Mouse (Mus musculus) mature B cell (primary cell): ENCODE results near the gene Fam241b.
"Not testable (repeated sequence)": the region's sequence is repeated elsewhere in the genome, so short reads cannot be mapped to it uniquely, and the experiment has no call there.

Experiments
- in situ Hi-C: fragments of 300-500 bp; cut with MboI; formaldehyde crosslinking; loops from 2 replicates; pipeline ENCODE4 v1.14.3; 2019

The Fam241b gene

DNA sequence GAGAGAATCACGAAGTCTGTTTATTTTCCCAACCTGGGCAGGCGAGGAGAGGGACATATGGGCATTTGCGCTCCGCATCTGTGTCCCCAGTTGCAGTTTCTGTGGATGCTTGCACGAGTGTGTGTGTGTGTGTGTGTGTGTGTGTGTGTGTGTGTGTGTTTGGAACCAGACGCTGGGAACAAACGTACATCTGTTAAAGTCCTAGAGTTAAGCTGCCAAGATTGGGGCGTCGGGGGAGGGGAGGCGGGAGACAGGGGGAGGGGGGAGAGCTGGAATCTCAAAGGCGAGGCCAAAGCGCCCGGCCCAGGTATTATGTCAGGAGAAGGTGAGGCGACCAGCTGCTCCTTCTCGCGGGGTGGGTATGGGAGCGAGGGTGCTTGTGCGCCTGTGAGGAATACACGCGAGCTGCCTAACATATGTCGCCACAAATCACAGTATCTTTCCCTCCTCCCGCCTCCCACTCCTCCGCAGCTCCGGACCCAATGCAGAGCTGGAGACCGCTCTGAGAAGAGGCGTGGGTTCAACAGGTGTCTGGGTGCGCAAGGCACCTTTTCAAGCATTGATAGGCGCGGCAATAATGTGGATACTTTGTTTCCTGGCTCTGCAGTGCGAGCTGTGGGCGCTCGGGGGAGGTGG, 15.3 kb downstream of the Fam241b start:
- in situ Hi-C loops = no loop called here

DNA sequence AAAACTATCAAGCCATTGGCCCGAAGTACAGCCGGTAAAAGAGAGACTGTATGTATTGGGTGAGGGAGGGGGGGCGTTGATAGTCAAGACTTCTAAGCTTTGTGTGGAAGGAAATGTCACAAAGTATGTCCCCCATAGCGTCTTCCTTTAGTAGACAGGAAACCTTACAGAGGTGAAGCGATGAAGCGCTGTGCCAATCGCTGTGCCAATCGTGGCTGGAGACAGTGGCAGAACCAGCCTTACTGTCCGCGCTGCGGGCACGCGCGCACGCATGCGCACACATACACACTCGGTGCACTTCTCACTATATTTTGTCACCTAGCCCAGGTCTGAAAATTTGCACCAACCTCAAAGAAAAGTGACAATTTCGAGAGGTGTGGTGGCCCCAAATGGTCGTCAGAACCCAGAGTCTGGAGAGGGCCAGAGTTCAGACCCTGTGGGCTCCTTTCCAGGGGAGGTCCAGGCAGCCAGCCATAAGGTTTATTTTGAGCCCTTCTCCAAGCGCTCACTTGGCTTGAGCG, 15.9 kb downstream of the Fam241b start:
- in situ Hi-C loops = no loop called here

DNA sequence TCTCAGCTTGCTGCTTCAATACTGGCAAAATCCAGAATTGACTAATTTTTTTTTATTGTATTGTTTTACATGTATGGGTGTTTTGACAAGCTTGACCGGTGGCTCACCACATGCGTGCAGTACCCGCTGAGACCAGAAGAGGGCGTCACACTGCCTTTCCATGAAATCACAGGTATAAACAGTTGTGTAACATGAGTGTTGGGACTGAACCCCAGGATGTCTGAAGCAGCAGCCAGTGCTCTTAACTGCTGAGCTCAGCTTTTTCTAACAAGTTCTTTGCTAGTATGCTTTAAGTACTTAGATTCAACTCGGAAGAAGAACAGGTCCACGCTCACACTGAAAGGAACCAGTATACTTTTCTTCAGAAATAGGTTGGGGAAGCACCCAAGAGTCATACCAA, 16.6 kb downstream of the Fam241b start:
- in situ Hi-C loops = no loop called here

DNA sequence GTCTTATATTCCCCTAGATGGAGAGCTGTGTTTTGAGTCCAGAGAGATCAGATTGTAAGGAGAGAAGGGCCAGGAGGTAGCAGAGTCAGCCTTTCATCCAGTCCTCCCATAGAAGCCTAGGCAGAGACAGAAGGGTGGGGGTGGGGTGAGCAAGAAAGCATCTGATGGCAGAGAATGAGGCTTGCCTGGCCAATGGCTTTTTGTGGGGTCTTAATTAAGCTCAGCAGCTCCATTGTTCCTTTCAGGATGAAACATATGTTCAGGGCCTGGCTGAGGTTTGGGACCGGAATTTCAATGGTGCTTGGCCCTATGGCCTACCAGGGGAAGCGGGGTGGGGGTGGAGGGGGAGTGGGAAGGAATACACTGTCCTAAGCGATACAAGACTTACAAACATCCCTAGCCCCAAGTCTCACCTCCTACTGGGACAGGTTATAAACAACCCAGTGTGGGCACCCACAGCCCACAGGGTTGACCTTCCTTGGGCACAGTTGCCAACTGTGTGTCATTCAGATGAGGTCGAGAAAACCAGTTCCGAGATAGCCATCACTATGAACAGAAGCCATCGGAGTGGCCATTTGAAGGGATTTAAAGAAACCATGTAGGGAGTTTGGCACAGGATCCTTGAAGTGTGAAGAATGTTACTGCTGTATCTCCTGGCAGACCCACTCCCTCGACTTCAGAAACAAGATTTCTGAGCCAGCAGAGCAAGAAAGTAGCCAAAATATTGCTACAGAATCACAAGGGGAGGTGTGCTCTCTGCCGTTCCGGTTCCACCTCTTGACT, 29.7 kb downstream of the Fam241b start:
- in situ Hi-C loops = no loop called here

DNA sequence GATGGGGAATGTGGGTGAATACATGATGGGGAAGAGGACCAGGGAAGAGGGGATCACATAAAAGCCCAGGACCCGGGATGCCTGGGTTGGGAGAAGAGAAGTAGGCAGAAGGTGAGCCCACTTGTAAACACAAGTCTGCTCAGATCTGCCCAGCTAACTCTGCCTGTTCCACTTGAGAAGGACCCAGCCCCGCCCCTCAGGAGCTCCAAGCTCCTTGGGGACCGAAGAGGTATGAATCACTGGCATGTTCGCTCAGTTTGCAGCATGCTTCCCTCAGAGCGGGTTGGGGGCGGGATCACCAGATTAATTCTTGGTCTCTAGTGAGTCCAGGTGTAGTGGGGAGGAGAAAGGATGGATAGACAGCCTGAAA, 32.5 kb downstream of the Fam241b start:
- in situ Hi-C loops = no loop called here

DNA sequence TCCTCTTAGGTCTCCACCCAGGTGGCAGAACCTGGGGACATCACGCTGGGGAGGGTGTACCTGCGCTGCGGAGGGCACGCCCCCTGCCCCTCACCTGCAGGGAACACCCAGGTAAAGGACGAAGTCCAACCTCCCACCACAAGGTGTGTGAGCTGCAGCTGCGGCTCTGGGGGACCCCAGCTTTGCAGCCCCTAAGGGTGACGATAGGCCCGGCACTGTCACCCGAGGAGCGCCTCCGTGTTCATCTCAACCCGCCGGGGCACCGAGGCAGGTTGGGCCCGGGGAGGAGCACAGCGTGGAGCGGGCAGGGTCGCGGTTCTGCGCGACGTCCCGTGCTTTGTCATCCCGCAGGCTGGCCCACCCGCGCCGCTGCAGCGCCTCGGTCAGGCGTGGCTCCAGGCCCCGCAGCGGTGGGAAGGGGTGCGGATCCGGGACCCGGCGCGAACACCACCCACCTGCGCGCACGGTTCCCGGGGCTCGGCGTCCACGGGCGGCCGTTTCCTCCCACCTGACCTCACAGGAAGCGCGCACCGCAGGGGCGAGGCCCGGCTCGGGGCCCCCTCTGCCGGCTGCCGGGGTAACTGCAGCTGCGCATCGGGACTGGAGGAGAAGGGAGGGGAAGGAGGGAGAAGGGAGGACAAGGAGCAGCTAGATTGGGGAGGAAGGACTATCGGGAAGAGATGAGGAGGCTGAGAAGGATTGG, 33.1 kb downstream of the Fam241b start:
- in situ Hi-C loops = no loop called here

DNA sequence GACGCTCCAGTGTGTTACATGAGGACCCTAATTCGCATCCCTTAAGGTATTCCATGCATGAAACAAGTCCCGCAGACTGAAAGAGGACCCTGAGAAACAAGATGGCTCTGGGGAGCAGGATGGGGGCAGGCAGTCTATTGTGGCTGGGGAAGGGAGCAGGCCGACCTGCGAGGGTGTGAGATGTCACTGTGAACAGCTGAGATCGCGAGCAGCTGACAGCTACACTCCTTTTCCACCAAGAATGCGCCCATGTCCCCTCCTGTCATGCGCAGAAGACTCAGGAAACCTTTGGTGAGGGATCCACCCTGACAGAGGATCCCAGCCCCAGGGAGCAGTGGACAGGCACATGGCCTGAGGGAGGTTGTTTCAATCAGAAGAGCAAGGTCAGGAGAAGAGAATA, 36.7 kb downstream of the Fam241b start:
- in situ Hi-C loops = no loop called here

DNA sequence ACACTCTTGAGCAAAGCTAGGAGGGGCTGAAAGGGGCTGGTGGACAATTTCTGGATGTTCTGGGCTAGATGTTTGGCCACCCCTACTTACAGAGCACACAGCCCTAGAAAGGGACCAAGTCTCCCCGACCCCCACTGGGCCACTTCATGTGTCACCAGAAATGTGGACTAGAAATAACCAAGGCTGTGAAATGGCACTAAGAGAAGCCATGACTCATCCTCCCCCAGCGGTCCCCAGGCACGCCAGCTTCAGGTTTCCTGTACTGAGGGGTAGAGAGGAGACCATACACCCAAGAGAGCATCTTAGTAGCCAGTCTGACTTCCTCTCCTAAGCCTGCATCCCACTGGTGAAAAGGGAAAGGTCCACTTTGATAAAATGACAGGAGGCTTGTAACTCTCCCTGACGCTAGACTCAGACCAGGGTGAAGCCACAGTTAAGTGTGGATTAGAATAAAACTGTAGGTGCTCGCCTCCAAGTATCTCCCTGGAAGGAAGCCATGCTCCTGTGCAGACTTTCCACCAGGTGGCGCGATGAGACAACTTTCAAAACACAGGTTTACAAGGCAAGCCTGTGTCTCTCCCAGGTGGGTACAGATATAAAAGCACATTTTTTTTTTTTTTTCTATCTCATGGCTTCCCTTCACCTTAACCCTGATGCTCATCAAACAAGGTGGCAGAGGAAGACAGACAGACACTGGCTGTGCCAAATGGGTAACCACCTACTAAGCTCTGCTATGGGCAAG, 38.7 kb downstream of the Fam241b start:
- in situ Hi-C loops = no loop called here

DNA sequence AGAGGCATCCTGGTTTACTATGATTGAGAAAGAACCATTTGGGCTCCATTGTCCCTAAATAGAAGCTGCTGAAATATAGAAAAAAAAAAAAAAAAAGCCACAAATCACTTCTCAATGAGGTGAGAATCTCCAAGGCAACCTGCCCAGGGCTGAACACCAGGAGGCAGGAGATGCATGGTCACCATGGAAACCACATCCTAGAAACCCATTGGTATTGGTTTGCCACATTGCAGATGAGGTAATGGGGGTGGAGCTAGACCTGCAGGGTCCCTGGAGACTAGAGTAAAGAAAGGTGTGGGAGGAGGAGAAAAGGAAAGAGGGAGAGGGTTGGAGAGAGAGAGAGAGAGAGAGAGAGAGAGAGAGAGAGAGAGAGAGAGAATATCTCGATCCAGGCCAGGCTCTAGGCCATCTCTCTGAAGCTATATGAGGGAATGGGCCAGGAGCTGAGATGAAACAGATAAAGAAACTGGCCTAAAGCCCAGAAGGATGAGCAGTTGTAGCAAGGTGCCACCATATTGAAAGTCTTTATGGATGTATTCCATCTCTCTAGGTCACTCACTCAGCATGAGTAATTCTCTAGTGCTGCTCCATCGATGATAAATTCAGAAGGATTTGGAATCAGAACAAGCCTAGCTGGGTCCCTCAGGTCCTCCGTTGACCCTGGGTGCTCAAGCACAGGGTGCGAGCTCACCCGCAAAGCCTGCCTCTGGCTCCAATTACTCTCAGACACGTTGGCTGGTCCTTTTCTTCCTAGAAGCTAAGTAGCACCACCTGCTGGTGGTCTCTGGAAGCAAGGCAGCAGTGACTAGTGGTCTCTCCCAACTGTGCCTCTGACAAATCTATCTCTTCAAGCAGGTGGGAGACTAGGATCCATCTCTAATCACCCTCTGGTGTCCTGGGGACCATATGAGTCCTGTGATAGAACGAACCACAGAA, 41.9 kb downstream of the Fam241b start:
- in situ Hi-C loops = no loop called here

DNA sequence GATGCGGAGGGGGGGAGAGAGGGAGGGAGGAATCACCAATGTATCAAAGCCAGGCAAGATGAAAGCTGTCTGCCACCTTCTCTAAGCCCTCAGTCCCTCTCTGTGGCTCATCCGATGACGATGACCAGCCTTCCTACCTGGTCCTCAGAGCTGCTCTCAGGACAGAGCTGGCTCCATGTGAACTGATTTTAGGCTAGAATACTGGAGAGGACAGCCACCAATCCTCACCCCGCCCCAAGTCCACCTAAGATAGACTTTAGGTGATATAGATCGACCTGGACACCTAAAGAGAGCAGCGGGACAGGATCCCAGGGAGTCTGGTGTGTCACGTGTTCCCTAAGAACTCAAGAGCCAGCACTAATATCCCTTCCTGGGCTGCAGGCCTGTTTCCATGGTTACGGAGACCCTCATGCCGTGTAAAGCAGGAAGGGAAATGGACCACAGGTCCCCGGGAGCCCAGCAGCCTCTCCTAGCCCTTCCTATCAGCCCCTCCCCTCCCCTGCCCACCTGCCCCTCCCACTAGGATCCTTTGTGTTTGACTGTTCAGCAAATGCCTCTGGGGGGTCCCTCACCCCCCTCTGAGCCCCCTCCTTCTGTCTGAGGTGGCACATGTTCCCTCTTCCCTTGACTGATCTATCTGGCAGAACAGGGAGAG, 43.8 kb downstream of the Fam241b start:
- in situ Hi-C loops = no loop called here

DNA sequence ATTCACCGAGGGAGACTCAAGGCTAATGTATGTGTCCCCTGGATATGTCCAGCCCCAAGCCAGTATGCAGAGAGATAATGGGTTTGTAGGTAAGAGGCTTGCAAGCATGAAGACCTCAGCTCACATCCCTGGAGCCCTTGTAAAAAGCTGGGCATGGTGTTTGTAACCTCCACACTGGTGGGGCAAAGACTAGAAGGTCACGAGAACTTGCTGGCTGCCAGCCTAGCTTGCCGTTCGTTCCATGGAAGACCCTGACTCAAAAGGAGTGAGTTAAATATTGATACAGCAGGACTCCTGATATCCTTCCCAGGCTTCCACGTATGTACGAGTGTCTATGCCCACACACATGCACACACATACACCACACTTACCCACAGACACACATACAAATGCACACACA, 49.3 kb downstream of the Fam241b start:
- in situ Hi-C loops = no loop called here

DNA sequence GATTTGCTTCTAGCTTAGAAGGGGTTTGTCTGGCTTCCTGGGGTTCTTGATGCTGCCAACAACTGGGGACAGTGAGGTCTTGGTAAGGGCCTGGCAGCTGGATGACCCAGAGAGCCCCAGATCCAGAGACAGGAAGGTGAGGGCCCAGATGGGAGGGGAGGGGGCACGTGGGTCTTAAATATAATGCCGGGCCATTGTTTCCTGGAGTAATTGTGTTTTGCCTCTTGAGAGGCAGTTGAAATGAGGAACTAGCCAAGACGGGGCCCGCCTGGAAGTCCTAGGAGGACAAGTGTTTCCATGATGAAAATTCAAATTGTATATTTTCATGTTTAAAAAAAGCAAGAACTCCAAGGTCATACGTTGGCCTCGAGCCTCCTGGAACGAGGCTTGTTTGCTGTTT, 49.8 kb downstream of the Fam241b start:
- in situ Hi-C loops = no loop called here

DNA sequence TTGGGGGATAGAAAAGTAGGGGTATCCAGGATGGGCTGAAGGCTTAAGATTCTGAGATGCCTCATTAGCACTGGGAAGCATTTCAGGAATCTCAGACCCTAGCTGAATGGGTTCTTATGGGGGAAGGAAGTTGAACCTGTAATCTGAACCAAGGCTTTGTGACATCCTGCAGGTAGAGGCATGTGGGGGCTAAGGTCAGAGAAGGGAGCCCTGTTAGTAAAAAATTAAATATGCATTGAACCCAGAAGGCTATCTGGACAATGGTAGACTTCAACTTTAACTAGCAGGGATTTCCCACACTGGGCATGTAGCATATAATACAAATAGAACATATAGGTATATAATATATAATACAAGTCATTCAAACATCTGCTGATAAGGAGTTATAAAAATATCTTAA, 54.2 kb downstream of the Fam241b start:
- in situ Hi-C loops = no loop called here

DNA sequence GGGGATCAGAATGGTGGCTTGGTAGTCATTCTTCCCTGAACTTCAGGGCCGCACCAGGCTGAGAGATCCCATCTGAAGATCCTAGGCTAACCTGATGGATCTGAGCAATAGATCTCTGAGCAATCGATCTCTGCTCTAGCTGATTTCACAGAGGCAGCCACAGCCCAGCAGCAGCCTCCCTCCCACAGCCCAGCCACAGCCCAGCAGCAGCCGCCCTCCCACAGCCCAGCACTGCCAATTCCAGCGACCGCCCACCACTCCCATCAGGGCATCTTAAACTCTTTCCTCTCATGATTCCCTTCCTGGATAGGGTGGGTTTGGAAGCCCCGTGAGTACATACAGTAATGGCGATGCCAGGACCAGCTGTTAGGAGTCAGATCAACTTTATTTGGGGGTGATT, 54.6 kb downstream of the Fam241b start:
- in situ Hi-C loops = no loop called here

DNA sequence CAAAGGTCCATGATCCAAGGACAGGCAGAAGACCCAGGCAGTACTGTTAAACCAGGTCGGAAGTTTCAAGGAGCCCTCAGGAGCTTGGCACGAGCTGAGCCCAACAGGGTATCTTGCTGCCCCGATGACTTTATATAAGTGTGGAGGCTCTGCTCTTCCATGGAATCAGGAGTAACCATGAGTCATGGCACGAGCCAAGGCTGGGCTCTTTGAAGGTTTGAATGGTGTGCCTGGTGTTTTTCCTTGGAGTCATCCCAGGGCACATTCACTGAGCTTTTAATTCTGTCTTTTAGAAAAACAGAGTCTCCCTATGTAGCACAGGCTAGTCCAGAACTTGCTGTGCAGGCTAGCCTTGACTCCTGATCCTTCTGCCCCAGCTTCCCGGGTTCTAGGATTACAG, 55.3 kb downstream of the Fam241b start:
- in situ Hi-C loops = no loop called here

DNA sequence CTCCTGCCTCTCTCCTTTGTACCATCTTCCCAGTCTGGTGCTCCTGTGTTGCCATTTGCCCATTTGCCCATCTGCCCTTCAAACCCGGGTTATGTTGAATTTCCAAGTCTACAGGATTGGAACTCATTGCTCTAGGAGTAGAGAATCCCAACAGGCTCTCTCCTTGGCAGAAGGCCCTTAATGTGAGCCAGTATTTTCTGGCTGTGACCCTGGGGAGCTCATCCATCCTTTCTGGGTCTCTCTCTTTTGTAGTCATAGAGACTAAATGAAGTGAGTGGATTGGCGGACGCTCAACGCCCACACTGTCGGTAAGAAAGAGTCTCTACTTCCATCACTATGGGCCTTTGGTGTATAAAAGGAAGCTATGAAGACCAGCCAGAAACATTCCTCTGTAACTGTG, 56.9 kb downstream of the Fam241b start:
- in situ Hi-C loops = no loop called here

DNA sequence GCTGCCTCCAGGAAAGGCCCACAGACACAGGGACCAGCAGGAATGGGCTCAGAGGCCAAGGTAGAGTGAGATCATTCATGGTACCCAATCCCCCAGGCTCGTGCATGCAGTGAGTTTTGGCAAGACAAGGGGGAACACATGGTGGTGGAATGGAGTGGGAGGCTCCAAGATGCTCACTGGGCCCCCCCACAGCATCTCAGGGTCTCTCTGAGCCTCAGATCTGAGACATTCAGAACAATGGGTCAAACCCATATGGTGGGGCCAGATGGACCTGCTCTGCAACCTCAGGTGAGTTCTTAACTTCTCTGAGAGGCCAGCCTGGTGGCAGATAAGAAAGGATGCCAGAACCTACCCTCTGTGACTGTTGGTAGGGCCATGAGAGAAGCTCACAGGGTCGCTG, 57.7 kb downstream of the Fam241b start:
- in situ Hi-C loops = no loop called here

DNA sequence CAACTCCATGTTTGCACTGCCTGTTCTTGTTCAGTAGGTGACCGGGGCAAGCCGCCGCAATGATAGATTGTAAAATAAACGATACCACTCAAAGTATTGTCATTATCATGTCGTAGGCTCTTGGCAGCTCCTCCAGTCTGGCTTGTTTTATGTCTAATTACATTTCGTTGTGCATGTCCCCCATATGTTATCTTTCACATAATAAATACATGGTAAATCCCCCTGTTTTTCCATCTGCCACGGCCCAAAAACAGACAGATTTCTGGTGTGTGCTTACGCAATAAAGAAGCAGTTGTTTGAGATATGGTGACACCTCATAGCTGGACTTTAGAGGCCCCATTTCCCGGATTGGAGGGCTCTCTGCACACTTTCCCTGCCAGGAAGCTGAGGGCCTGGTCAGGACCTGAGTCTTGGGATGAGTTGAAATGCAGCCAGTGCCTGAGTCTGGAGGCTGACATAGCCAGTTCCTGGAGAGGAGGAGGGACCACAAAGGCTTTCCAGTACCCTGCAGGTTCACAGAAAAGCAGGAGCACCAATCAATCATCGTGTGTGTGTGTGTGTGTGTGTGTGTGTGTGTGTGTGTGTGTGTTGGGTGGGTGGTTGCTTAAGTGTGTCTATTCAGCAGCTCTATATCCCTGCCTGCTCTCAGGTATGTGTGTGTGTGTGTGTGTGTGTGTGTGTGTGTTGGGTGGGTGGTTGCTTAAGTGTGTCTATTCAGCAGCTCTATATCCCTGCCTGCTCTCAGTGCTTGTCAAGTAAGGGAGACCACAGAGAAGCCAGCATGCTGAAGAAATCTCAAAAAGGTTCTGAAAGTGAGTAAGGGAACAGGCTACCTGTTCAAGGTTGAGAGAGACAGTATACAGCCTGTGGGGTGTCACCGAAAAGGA, 67.2 kb downstream of the Fam241b start:
- in situ Hi-C loops = no loop called here

DNA sequence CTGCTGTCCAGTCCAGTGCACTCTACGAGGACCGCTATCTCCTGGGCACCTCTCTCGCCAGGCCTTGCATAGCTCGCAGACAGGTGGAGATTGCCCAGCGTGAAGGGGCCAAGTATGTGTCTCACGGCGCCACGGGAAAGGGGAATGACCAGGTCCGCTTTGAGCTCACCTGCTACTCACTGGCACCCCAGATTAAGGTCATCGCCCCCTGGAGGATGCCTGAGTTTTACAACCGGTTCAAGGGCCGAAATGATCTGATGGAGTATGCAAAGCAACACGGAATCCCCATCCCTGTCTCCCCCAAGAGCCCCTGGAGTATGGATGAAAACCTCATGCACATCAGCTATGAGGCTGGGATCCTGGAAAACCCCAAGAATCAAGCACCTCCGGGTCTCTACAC, 72.4 kb downstream of the Fam241b start:
- in situ Hi-C loops = not testable (repeated sequence)

DNA sequence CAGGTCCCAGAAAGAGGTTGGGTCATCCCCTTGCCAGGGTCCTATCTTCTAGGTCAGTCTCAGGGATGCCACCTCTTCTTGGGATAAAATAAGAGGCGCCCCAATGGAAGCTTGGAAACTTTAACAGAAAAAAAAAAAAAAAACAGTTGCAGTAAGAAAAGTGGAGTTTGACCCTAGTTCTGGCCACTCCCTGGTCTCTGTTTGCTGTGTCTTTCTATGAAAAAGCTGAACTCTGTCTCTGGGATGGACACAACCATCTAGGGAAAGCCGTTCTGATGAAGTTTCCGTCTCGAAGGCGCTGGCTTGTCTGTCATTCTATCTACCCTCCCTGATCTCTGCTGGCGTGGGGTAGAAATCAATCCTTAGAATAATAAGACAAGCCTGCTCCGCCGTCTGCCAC, 73.1 kb downstream of the Fam241b start:
- in situ Hi-C loops = no loop called here
